Mouse (Mus musculus) forebrain, embryonic 16.5 days (tissue): ENCODE results near the gene Mrps27. TPM values are rescaled to one million over a fixed set of nuclear protein-coding genes. Genes with fewer than 3 reads are reported as not detected.

Source experiments
- ATAC-seq: fragments of 200-750 bp; cut with Nextera tagmentation; 2 replicates; pipeline ENCODE4 v1.8.0; 2017; ENCODE audit warnings: mild to moderate bottlenecking, moderate library complexity
- H3K27ac ChIP-seq: fragments of 300-500 bp; sonication (generic); 2 replicates; pipeline ENCODE4 v1.5.1; 2014; ENCODE audit warnings: low read length, control low read depth
- H3K27me3 ChIP-seq: fragments of 300-500 bp; sonication (generic); replicated peaks from 2 replicates; pipeline ENCODE4 v1.6.1; 2014; ENCODE audit warnings: low read length; ENCODE audit not compliant: control insufficient read depth, insufficient read depth
- H3K36me3 ChIP-seq: fragments of 300-500 bp; sonication (generic); 2 replicates; pipeline ENCODE4 v1.6.1; 2014; ENCODE audit not compliant: control insufficient read depth, insufficient read depth
- H3K4me1 ChIP-seq: fragments of 300-500 bp; sonication (generic); replicated peaks from 2 replicates; pipeline ENCODE4 v1.6.1; 2014; ENCODE audit warnings: low read length; ENCODE audit not compliant: control insufficient read depth, insufficient read depth
- H3K4me2 ChIP-seq: fragments of 300-500 bp; sonication (generic); 2 replicates; pipeline ENCODE4 v1.6.1; 2014; ENCODE audit warnings: mild to moderate bottlenecking, low read length, control low read depth
- H3K4me3 ChIP-seq: fragments of 300-500 bp; sonication (generic); replicated peaks from 2 replicates; pipeline ENCODE4 v1.5.1; 2014; ENCODE audit warnings: mild to moderate bottlenecking, low read length, control low read depth
- H3K9ac ChIP-seq: fragments of 300-500 bp; sonication (generic); replicated peaks from 2 replicates; pipeline ENCODE4 v1.6.1; 2014; ENCODE audit warnings: low read depth, low read length, control low read depth
- H3K9me3 ChIP-seq: fragments of 300-500 bp; sonication (generic); 2 replicates; pipeline ENCODE4 v1.6.1; 2016; ENCODE audit warnings: low read length; ENCODE audit not compliant: control insufficient read depth
- WGBS: fragments of 180-500 bp; shearing (Covaris S2); extraction: QIAGEN DNeasy Blood & Tissue Kit; methylation state at CpG from one replicate; pipeline ENCODE4 v1.1.7; 2014; 5-methylcytosine and 5-hydroxymethylcytosine counted together
- polyA plus RNA-seq: library from polyadenylated mRNA; unstranded; fragments of >200 nt; fragmentation: Nextera tagmentation; extraction: Ambion mirVana; gene quantifications from 2 replicates; pipeline ENCODE4 v1.2.1, GENCODE M21; 2015

Mrps27 gene
- polyA plus RNA-seq, 1 experiment from 2014 or later, result 49.1 TPM

- ATAC-seq, result no peak
- WGBS, result 28% methylated on average over 9 of the region's 9 CpGs
Measured at GRCm38 (mm10) chr13:99356428-99357265, 12.1 kb downstream of the Mrps27 start.

DNA sequence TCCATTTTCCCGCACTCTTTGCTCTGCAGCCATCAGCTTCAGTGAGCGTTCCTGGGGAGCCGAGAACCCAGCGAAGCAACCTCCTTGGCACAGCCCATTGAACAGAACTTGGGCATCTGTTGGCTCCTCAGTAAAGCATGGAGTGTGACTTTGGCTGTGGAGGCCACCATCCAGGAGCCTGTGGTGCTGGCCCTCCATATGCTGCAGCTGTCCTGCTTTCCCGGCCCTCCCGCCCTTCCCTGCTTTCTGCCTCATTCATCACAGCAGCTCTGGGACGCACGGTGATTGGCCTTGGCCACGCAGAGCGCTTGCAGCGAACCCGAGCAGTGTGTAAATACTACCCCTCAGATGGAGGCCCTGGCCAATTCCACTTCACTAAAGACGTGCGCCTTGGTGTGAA lies 14.3 kb downstream of the Mrps27 start:
- Histone ChIP-seq H3K9ac (no peak overlapping the region), H3K36me3 (no peaks in the 10 kb centered on the region), H3K27me3 (no peaks in the 10 kb centered on the region), H3K4me2 (no peak overlapping the region), H3K27ac (no peak overlapping the region), H3K9me3 (no peaks in the 10 kb centered on the region), H3K4me1 (peaks cover under 1% of the 10 kb centered on the region), H3K4me3 (no peak overlapping the region)
- no peak for ATAC-seq
- 81% methylated on average over 14 of the region's 14 CpGs for WGBS

More at GRCm38 (mm10) chr13:99356428-99357265, 12.1 kb downstream of the Mrps27 start:
- Histone ChIP-seq H3K4me2 (no peak overlapping the region), H3K27ac (no peak overlapping the region), H3K4me3 (no peak overlapping the region), H3K27me3 (no peaks in the 10 kb centered on the region), H3K9ac (no peak overlapping the region), H3K9me3 (no peaks in the 10 kb centered on the region), H3K4me1 (peaks cover 7% of the 10 kb centered on the region), H3K36me3 (no peaks in the 10 kb centered on the region)

GRCm38 (mm10) chr13:99363866-99364265 lies 19.3 kb downstream of the Mrps27 start:
- no peaks in the 10 kb centered on the region for H3K36me3 ChIP-seq
- no peak overlapping the region for H3K9ac ChIP-seq
- H3K27ac ChIP-seq, result no peak overlapping the region
- H3K4me2 ChIP-seq, result no peak overlapping the region
- no peak for ATAC-seq
- no peak overlapping the region for H3K4me3 ChIP-seq
- no peaks in the 10 kb centered on the region for H3K27me3 ChIP-seq
- H3K4me1 ChIP-seq, result peaks cover 6% of the 10 kb centered on the region
- no peaks in the 10 kb centered on the region for H3K9me3 ChIP-seq
- WGBS, result 31% methylated on average over 4 of the region's 4 CpGs

DNA sequence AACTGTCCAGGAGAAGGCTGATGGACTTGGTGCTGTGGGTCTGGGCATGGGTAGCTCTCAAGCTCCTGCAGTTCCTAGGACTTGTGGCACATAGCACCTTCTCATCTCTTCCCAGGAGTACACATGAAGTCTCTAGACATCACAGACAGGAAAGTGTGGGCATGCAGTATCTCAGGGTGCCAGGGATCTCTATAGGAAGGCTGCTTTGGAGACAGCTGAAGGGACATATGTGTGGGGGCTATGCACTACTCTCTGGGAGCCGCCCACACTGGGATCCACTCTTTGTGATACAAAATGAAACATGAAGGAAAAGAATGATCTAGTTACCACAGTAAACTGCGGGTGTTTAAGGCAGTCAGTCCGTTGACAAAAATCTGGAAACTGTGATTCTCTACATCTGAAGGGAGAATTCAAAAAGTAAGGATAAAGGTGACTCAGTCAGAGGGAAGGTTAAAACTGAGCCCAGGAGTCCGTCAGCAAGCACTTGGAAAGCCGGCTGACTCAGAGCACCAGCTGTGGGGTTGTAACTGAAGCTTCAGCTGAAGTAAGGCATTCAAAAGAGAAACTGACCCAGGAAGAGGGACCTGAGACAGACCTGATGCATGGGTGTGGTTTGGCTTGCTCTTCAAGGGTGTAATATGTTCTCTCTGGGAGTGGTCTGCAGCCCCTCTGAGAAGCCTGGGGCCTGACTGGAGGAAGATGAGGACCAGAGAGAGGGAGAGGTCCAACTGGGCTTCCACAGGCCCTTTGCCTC lies 22.0 kb downstream of the Mrps27 start:
- Histone ChIP-seq H3K36me3 (no peaks in the 10 kb centered on the region), H3K27me3 (no peaks in the 10 kb centered on the region), H3K9me3 (no peaks in the 10 kb centered on the region), H3K27ac (no peak overlapping the region), H3K4me2 (no peak overlapping the region), H3K4me3 (no peak overlapping the region), H3K9ac (no peak overlapping the region), H3K4me1 (peaks cover 10% of the 10 kb centered on the region)
- no peak for ATAC-seq
- 86% methylated on average over 5 of the region's 5 CpGs for WGBS

GRCm38 (mm10) chr13:99367554-99368174 lies 23.1 kb downstream of the Mrps27 start:
- Histone ChIP-seq H3K4me2 (no peak overlapping the region), H3K9ac (0 out of 2 replicates have a peak overlapping the region, but pooled peaks have one; percentile 8), H3K4me1 (peaks cover 10% of the 10 kb centered on the region), H3K4me3 (no peak overlapping the region), H3K36me3 (no peaks in the 10 kb centered on the region), H3K9me3 (no peaks in the 10 kb centered on the region), H3K27me3 (no peaks in the 10 kb centered on the region), H3K27ac (no peak overlapping the region)
- WGBS, result 76% methylated on average over 12 of the region's 12 CpGs
- ATAC-seq, result no peak

GRCm38 (mm10) chr13:99369103-99369502 lies 24.5 kb downstream of the Mrps27 start:
- Histone ChIP-seq H3K4me1 (peaks cover 10% of the 10 kb centered on the region), H3K27me3 (no peaks in the 10 kb centered on the region), H3K4me3 (no peak overlapping the region), H3K9me3 (no peaks in the 10 kb centered on the region), H3K36me3 (no peaks in the 10 kb centered on the region), H3K27ac (no peak overlapping the region), H3K9ac (no peak overlapping the region), H3K4me2 (no peak overlapping the region)
- WGBS, result 70% methylated on average over 12 of the region's 12 CpGs
- ATAC-seq, result no peak

DNA sequence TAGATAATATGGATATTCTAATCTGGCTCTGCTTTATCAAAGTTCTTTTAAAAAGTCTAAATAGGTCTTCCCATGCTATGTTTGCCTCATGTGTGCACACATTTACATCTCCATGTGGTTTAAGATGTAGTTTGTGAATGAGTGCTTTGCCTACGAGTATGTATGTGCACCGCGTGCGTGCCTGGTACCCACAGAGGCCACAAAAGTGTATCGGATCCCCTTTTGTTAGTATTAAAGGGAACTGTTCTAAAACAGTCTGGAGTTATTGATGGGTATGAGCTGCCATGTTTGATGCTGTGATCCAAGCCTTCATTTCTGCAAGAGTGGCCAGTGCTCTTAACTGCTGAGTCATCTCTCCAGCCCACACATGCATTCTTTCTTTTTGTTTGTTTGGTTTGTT lies 26.7 kb downstream of the Mrps27 start:
- Histone ChIP-seq H3K4me3 (no peak overlapping the region), H3K4me2 (no peak overlapping the region), H3K9me3 (no peaks in the 10 kb centered on the region), H3K9ac (no peak overlapping the region), H3K4me1 (peaks cover 10% of the 10 kb centered on the region), H3K36me3 (no peaks in the 10 kb centered on the region), H3K27me3 (no peaks in the 10 kb centered on the region), H3K27ac (no peak overlapping the region)
- no peak for ATAC-seq
- WGBS, result 91% methylated on average over 5 of the region's 5 CpGs

DNA sequence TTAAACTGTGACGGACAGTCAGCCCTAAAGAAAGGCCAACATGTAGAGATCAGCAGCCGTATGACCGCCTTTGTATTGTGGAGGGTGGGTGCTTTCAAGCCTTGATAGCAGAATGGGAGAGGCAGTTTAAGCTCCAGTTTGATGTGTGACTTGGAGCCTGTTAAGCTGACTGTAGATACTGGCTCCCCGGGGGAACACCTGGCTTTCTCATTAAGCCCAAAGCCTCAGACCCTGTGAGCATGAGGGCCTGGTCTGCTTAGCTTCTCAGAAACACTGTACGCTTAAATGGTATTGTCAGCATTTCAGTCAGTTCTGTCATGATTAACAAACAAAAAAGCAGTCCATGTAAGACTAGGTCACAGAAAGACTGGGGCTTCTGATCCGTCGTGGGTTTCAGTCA lies 29.1 kb downstream of the Mrps27 start:
- ATAC-seq, result no peak
- Histone ChIP-seq H3K36me3 (no peaks in the 10 kb centered on the region), H3K4me2 (no peak overlapping the region), H3K4me1 (peaks cover 4% of the 10 kb centered on the region; the same call in 1 of the 2 replicates), H3K9me3 (no peaks in the 10 kb centered on the region), H3K27ac (no peak overlapping the region), H3K4me3 (no peak overlapping the region), H3K27me3 (no peaks in the 10 kb centered on the region), H3K9ac (no peak overlapping the region)
- 71% methylated on average over 7 of the region's 7 CpGs for WGBS

DNA sequence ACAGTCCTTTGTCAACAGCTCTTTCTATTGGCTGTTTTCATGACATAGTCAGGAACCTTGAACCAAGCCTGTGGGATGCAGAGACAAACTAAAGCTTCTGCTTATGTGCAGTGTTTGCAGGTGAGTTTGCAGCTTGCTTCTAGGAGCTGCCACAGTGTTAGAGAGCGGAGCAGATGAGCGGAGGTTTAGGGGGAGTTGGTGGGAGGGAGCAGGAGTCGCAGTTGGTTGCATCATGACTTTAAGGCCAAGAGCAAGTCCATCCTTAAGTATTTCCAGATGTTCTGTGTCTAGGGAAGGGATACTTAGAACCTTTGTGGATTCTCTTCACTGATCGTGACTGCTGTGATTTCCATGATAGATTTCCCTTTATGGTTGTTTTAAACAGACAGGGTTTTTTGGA lies 29.6 kb downstream of the Mrps27 start:
- Histone ChIP-seq H3K36me3 (no peaks in the 10 kb centered on the region), H3K27ac (no peak overlapping the region), H3K9me3 (no peaks in the 10 kb centered on the region), H3K4me2 (no peak overlapping the region), H3K9ac (no peak overlapping the region), H3K27me3 (no peaks in the 10 kb centered on the region), H3K4me1 (peaks cover 2% of the 10 kb centered on the region; the same call in 1 of the 2 replicates), H3K4me3 (no peak overlapping the region)
- ATAC-seq, result no peak
- 91% methylated on average over 4 of the region's 4 CpGs for WGBS
